Mouse (Mus musculus) liver, adult 2 months (tissue): ENCODE measurements around the gene Syngr1.

Experiments
- CTCF ChIP-seq: fragments of 200-500 bp; IDR thresholded peaks from 2 replicates; pipeline ENCODE4 v1.5.1; 2011; ENCODE audit warnings: low read depth, low read length, control low read depth
- POLR2A ChIP-seq: fragments of 200-500 bp; IDR thresholded peaks from 2 replicates; pipeline ENCODE4 v1.6.1; 2011; ENCODE audit warnings: low read length, control low read depth; ENCODE audit not compliant: insufficient read depth; ENCODE audit errors: extremely low read depth

- TF ChIP-seq POLR2A (no peak), CTCF (no peak)
Measured at GRCm38 (mm10) chr15:80107575-80107974, 16.4 kb downstream of the Syngr1 start.
